Mouse (Mus musculus) induced T-regulatory cell, adult 2 months (primary cell): ENCODE measurements around the gene Gm10337.
A peak's percentile ranks its signal among the peaks of the same experiment; 100 is the strongest.

Source experiments
- DNase-seq: peaks from one replicate; pipeline ENCODE4 v3.0.0-alpha.2; 2012; ENCODE audit warnings: low read depth

Gene Gm10337

GRCm38 (mm10) chr15:102503447-102503846 is at the start of gene Gm10337:
Gm10337 (plus strand) TSS chr15:102503722.
- DNase-seq = no peak

- DNase-seq = peak; percentile 62
These were observed 47.5 kb upstream of the Gm10337 start for GRCm38 (mm10) chr15:102455993-102456392.

- DNase-seq = peak; percentile 81
These were observed 45.3 kb upstream of the Gm10337 start for GRCm38 (mm10) chr15:102458050-102458736.

- DNase-seq = peak; percentile 99
These were observed 44.6 kb upstream of the Gm10337 start, which contains the start of gene Prr13 for GRCm38 (mm10) chr15:102458904-102459317. Prr13 (plus strand) TSS chr15:102459028.

- DNase-seq = no peak
These were observed 44.1 kb upstream of the Gm10337 start for GRCm38 (mm10) chr15:102459381-102459780.

GRCm38 (mm10) chr15:102459847-102460246 is 43.7 kb upstream of the Gm10337 start:
- DNase-seq = peak; percentile 53

GRCm38 (mm10) chr15:102460409-102460808 is 43.1 kb upstream of the Gm10337 start:
- DNase-seq = no peak

- DNase-seq = peak; percentile 55
These were observed 42.6 kb upstream of the Gm10337 start for GRCm38 (mm10) chr15:102460971-102461370.

- no peak for DNase-seq
These were observed 42.0 kb upstream of the Gm10337 start for GRCm38 (mm10) chr15:102461430-102462075.

- DNase-seq = peak; percentile 76
These were observed 39.9 kb upstream of the Gm10337 start for GRCm38 (mm10) chr15:102463666-102464065.

GRCm38 (mm10) chr15:102468675-102469370 is 34.7 kb upstream of the Gm10337 start:
- no peak for DNase-seq

- DNase-seq = peak; percentile 96
These were observed 33.3 kb upstream of the Gm10337 start, which contains the start of gene Pcbp2 for GRCm38 (mm10) chr15:102470183-102470604. Pcbp2 (plus strand) TSS chr15:102470539.

- DNase-seq = peak; percentile 89
These were observed 32.8 kb upstream of the Gm10337 start for GRCm38 (mm10) chr15:102470605-102471294.

- DNase-seq = no peak
These were observed 32.3 kb upstream of the Gm10337 start for GRCm38 (mm10) chr15:102471295-102471645.

- DNase-seq = no peak
These were observed 31.8 kb upstream of the Gm10337 start for GRCm38 (mm10) chr15:102471727-102472126.

- no peak for DNase-seq
These were observed 30.3 kb upstream of the Gm10337 start for GRCm38 (mm10) chr15:102473246-102473645.

GRCm38 (mm10) chr15:102474520-102474919 is 29.0 kb upstream of the Gm10337 start:
- DNase-seq = no peak

- DNase-seq = no peak
These were observed 20.4 kb upstream of the Gm10337 start for GRCm38 (mm10) chr15:102483136-102483535.

GRCm38 (mm10) chr15:102485853-102486252 is 17.7 kb upstream of the Gm10337 start:
- no peak for DNase-seq

GRCm38 (mm10) chr15:102487664-102488063 is 15.9 kb upstream of the Gm10337 start:
- DNase-seq = no peak

- no peak for DNase-seq
These were observed 5.2 kb upstream of the Gm10337 start for GRCm38 (mm10) chr15:102498322-102498721.

GRCm38 (mm10) chr15:102499370-102499769 is 4.2 kb upstream of the Gm10337 start:
- no peak for DNase-seq
